Mouse (Mus musculus) limb, embryonic 13.5 days (tissue): ENCODE measurements around the gene Slc2a8. TPM values are rescaled to one million over a fixed set of nuclear protein-coding genes. Genes with fewer than 3 reads are reported as not detected.
"Not testable (repeated sequence)": the region's sequence is repeated elsewhere in the genome, so short reads cannot be mapped to it uniquely, and the experiment has no call there.

Experiments
- ATAC-seq: fragments of 200-750 bp; cut with Nextera tagmentation; 2 replicates; pipeline ENCODE4 v1.8.0; 2017; ENCODE audit warnings: low read depth, moderate number of reproducible peaks, moderate TSS enrichment; ENCODE audit not compliant: low FRiP score
- H3K27ac ChIP-seq: fragments of 300-500 bp; sonication (generic); 2 replicates; pipeline ENCODE4 v1.5.1; 2015; ENCODE audit warnings: inconsistent platforms, mild to moderate bottlenecking, moderate library complexity
- H3K27me3 ChIP-seq: fragments of 300-500 bp; sonication (generic); 2 replicates; pipeline ENCODE4 v1.6.1; 2015; ENCODE audit warnings: mild to moderate bottlenecking, inconsistent platforms
- H3K36me3 ChIP-seq: fragments of 300-500 bp; sonication (generic); 2 replicates; pipeline ENCODE4 v1.6.1; 2015; ENCODE audit warnings: inconsistent platforms, mild to moderate bottlenecking, moderate library complexity
- H3K4me1 ChIP-seq: fragments of 300-500 bp; sonication (generic); 2 replicates; pipeline ENCODE4 v1.6.1; 2015; ENCODE audit warnings: inconsistent platforms
- H3K4me2 ChIP-seq: fragments of 300-500 bp; sonication (generic); replicated peaks from 2 replicates; pipeline ENCODE4 v1.6.1; 2015; ENCODE audit warnings: inconsistent platforms, mild to moderate bottlenecking, moderate library complexity
- H3K4me3 ChIP-seq: fragments of 300-500 bp; sonication (generic); 2 replicates; pipeline ENCODE4 v1.5.1; 2015; ENCODE audit warnings: moderate library complexity, mild to moderate bottlenecking, inconsistent platforms
- H3K9ac ChIP-seq: fragments of 300-500 bp; sonication (generic); 2 replicates; pipeline ENCODE4 v1.6.1; 2015; ENCODE audit warnings: mild to moderate bottlenecking, inconsistent platforms
- H3K9me3 ChIP-seq: fragments of 300-500 bp; sonication (generic); 2 replicates; pipeline ENCODE4 v1.6.1; 2016; ENCODE audit warnings: inconsistent platforms
- WGBS: fragments of 180-500 bp; shearing (Covaris S2); methylation state at CpG from one replicate; pipeline ENCODE4 v1.1.7; 2015; 5-methylcytosine and 5-hydroxymethylcytosine counted together
- polyA plus RNA-seq: library from polyadenylated mRNA; unstranded; fragments of >200 nt; fragmentation: Nextera tagmentation; extraction: Ambion mirVana; gene quantifications from 2 replicates; pipeline ENCODE4 v1.2.1, GENCODE M21; 2015

The Slc2a8 gene
- polyA plus RNA-seq = 27.3 and 28.9 TPM in 2 replicates

GRCm38 (mm10) chr2:32981725-32982271 is at the start of gene Slc2a8:
Gene Slc2a8 (minus strand): TSS chr2:32982083.
- peak; percentile 98 for ATAC-seq
- Histone ChIP-seq H3K27me3 (no peaks in the 10 kb centered on the region), H3K27ac (peak within 1 kb of the TSS; percentile 39), H3K36me3 (peaks cover 7% of the 10 kb centered on the region), H3K9ac (peak within 1 kb of the TSS; percentile 90), H3K4me1 (peaks cover 19% of the 10 kb centered on the region), H3K4me2 (peak within 1 kb of the TSS; percentile 100), H3K4me3 (peak within 1 kb of the TSS; percentile 88), H3K9me3 (no peaks in the 10 kb centered on the region)
- WGBS = 0% methylated on average over 50 of the region's 50 CpGs

GRCm38 (mm10) chr2:33025040-33025439 is 43.2 kb upstream of the Slc2a8 start:
- Histone ChIP-seq H3K4me3 (no peak overlapping the region), H3K27ac (no peak overlapping the region), H3K27me3 (no peaks in the 10 kb centered on the region), H3K9ac (no peak overlapping the region), H3K4me1 (0 out of 2 replicates have a peak, but pooled peaks cover 4% of the 10 kb centered on the region), H3K4me2 (no peak overlapping the region), H3K9me3 (no peaks in the 10 kb centered on the region), H3K36me3 (peaks cover 13% of the 10 kb centered on the region; the same call in 1 of the 2 replicates)
- 73% methylated on average over 4 of the region's 4 CpGs for WGBS
- no peak for ATAC-seq

- no peak overlapping the region for H3K4me2 ChIP-seq
- H3K4me1 ChIP-seq = 0 out of 2 replicates have a peak, but pooled peaks cover 4% of the 10 kb centered on the region
- H3K36me3 ChIP-seq = peaks cover 12% of the 10 kb centered on the region; the same call in 1 of the 2 replicates
- H3K9ac ChIP-seq = no peak overlapping the region
- WGBS = 71% methylated on average over 10 of the region's 10 CpGs
- no peak for ATAC-seq
- H3K27me3 ChIP-seq = no peaks in the 10 kb centered on the region
- H3K4me3 ChIP-seq = no peak overlapping the region
- H3K9me3 ChIP-seq = no peaks in the 10 kb centered on the region
- no peak overlapping the region for H3K27ac ChIP-seq
Observed at GRCm38 (mm10) chr2:33024564-33024963, 42.7 kb upstream of the Slc2a8 start.

GRCm38 (mm10) chr2:33022846-33023245 is 41.0 kb upstream of the Slc2a8 start:
- 70% methylated on average over 6 of the region's 6 CpGs for WGBS
- Histone ChIP-seq H3K9ac (no peak overlapping the region), H3K36me3 (peaks cover 8% of the 10 kb centered on the region; the same call in 1 of the 2 replicates), H3K4me2 (no peak overlapping the region), H3K9me3 (no peaks in the 10 kb centered on the region), H3K27me3 (no peaks in the 10 kb centered on the region), H3K4me1 (0 out of 2 replicates have a peak, but pooled peaks cover 4% of the 10 kb centered on the region), H3K27ac (no peak overlapping the region), H3K4me3 (no peak overlapping the region)
- ATAC-seq = no peak

- H3K9me3 ChIP-seq = no peaks in the 10 kb centered on the region
- H3K9ac ChIP-seq = no peak overlapping the region
- no peaks in the 10 kb centered on the region for H3K36me3 ChIP-seq
- no peak overlapping the region for H3K27ac ChIP-seq
- no peaks in the 10 kb centered on the region for H3K4me1 ChIP-seq
- no peak overlapping the region for H3K4me2 ChIP-seq
- no peaks in the 10 kb centered on the region for H3K27me3 ChIP-seq
- ATAC-seq = no peak
- H3K4me3 ChIP-seq = no peak overlapping the region
- WGBS = 6% methylated on average over 6 of the region's 6 CpGs
Observed at GRCm38 (mm10) chr2:33018026-33018425, 36.1 kb upstream of the Slc2a8 start.

GRCm38 (mm10) chr2:33017191-33017590 is 35.3 kb upstream of the Slc2a8 start:
- no peak for ATAC-seq
- H3K4me2 ChIP-seq = no peak overlapping the region
- WGBS = 87% methylated on average over 2 of the region's 2 CpGs
- H3K9me3 ChIP-seq = no peaks in the 10 kb centered on the region
- H3K36me3 ChIP-seq = no peaks in the 10 kb centered on the region
- no peak overlapping the region for H3K9ac ChIP-seq
- no peak overlapping the region for H3K27ac ChIP-seq
- no peaks in the 10 kb centered on the region for H3K27me3 ChIP-seq
- no peak overlapping the region for H3K4me3 ChIP-seq
- no peaks in the 10 kb centered on the region for H3K4me1 ChIP-seq

- Histone ChIP-seq H3K27me3 (no peaks in the 10 kb centered on the region), H3K4me1 (no peaks in the 10 kb centered on the region), H3K27ac (no peak overlapping the region), H3K36me3 (0 out of 2 replicates have a peak, but pooled peaks cover 2% of the 10 kb centered on the region), H3K4me2 (no peak overlapping the region), H3K9me3 (no peaks in the 10 kb centered on the region), H3K4me3 (no peak overlapping the region), H3K9ac (no peak overlapping the region)
- ATAC-seq = no peak
- WGBS = 89% methylated on average over 5 of the region's 5 CpGs
Observed at GRCm38 (mm10) chr2:33014877-33015276, 33.0 kb upstream of the Slc2a8 start.

GRCm38 (mm10) chr2:33009055-33009454 is 27.2 kb upstream of the Slc2a8 start:
- H3K27me3 ChIP-seq, H3K9me3 ChIP-seq, H3K4me3 ChIP-seq, ATAC-seq, H3K4me1 ChIP-seq, H3K4me2 ChIP-seq, H3K27ac ChIP-seq, H3K9ac ChIP-seq: not testable (repeated sequence)
- WGBS = 85% methylated on average over 4 of the region's 4 CpGs
- H3K36me3 ChIP-seq = peaks cover 16% of the 10 kb centered on the region

GRCm38 (mm10) chr2:33005041-33005440 is 23.2 kb upstream of the Slc2a8 start:
- Histone ChIP-seq H3K4me3 (no peak overlapping the region), H3K27ac (no peak overlapping the region), H3K36me3 (peaks cover 18% of the 10 kb centered on the region), H3K9ac (no peak overlapping the region), H3K4me1 (no peaks in the 10 kb centered on the region), H3K9me3 (no peaks in the 10 kb centered on the region), H3K4me2 (no peak overlapping the region), H3K27me3 (no peaks in the 10 kb centered on the region)
- ATAC-seq = no peak
- 72% methylated on average over 5 of the region's 5 CpGs for WGBS

GRCm38 (mm10) chr2:33002144-33002543 is 20.3 kb upstream of the Slc2a8 start:
- Histone ChIP-seq H3K4me1 (no peaks in the 10 kb centered on the region), H3K4me3 (no peak overlapping the region), H3K4me2 (no peak overlapping the region), H3K9me3 (no peaks in the 10 kb centered on the region), H3K36me3 (peaks cover 17% of the 10 kb centered on the region), H3K27ac (no peak overlapping the region), H3K9ac (no peak overlapping the region), H3K27me3 (no peaks in the 10 kb centered on the region)
- 87% methylated on average over 7 of the region's 7 CpGs for WGBS
- no peak for ATAC-seq

- no peak overlapping the region for H3K27ac ChIP-seq
- no peak overlapping the region for H3K4me2 ChIP-seq
- WGBS = 84% methylated on average over 2 of the region's 2 CpGs
- no peaks in the 10 kb centered on the region for H3K4me1 ChIP-seq
- no peaks in the 10 kb centered on the region for H3K27me3 ChIP-seq
- peaks cover 8% of the 10 kb centered on the region; the same call in 1 of the 2 replicates for H3K36me3 ChIP-seq
- no peak overlapping the region for H3K9ac ChIP-seq
- no peak for ATAC-seq
- no peaks in the 10 kb centered on the region for H3K9me3 ChIP-seq
- H3K4me3 ChIP-seq = no peak overlapping the region
Observed at GRCm38 (mm10) chr2:32999752-33000151, 17.9 kb upstream of the Slc2a8 start.

GRCm38 (mm10) chr2:32997792-32998191 is 15.9 kb upstream of the Slc2a8 start:
- Histone ChIP-seq H3K4me3 (no peak overlapping the region), H3K4me2 (no peak overlapping the region), H3K27me3 (no peaks in the 10 kb centered on the region), H3K36me3 (no peaks in the 10 kb centered on the region), H3K27ac (no peak overlapping the region), H3K4me1 (no peaks in the 10 kb centered on the region), H3K9me3 (no peaks in the 10 kb centered on the region), H3K9ac (no peak overlapping the region)
- 79% methylated on average over 4 of the region's 4 CpGs for WGBS
- no peak for ATAC-seq

GRCm38 (mm10) chr2:32997081-32997480 is 15.2 kb upstream of the Slc2a8 start:
- no peak for ATAC-seq
- Histone ChIP-seq H3K27me3 (no peaks in the 10 kb centered on the region), H3K4me1 (no peaks in the 10 kb centered on the region), H3K27ac (no peak overlapping the region), H3K4me2 (no peak overlapping the region), H3K9me3 (no peaks in the 10 kb centered on the region), H3K36me3 (no peaks in the 10 kb centered on the region), H3K9ac (no peak overlapping the region), H3K4me3 (no peak overlapping the region)
- 74% methylated on average over 6 of the region's 6 CpGs for WGBS
